Mouse (Mus musculus) embryonic facial prominence, embryonic 13.5 days (tissue): ENCODE results near the gene Mipep. TPM values are rescaled to one million over a fixed set of nuclear protein-coding genes. Genes with fewer than 3 reads are reported as not detected.

Source experiments
- ATAC-seq: fragments of 200-750 bp; cut with Nextera tagmentation; 2 replicates; pipeline ENCODE4 v1.8.0; 2017; ENCODE audit warnings: low read depth; ENCODE audit not compliant: insufficient number of reproducible peaks, insufficient read depth, low FRiP score, low TSS enrichment
- H3K27ac ChIP-seq: fragments of 300-500 bp; sonication (generic); 2 replicates; pipeline ENCODE4 v1.5.1; 2015; ENCODE audit warnings: moderate library complexity, mild to moderate bottlenecking, inconsistent platforms
- H3K27me3 ChIP-seq: fragments of 300-500 bp; sonication (generic); 2 replicates; pipeline ENCODE4 v1.6.1; 2015; ENCODE audit warnings: mild to moderate bottlenecking, inconsistent platforms
- H3K36me3 ChIP-seq: fragments of 300-500 bp; sonication (generic); 2 replicates; pipeline ENCODE4 v1.6.1; 2015; ENCODE audit warnings: mild to moderate bottlenecking, inconsistent platforms
- H3K4me1 ChIP-seq: fragments of 300-500 bp; sonication (generic); 2 replicates; pipeline ENCODE4 v1.6.1; 2015; ENCODE audit warnings: inconsistent platforms
- H3K4me2 ChIP-seq: fragments of 300-500 bp; sonication (generic); 2 replicates; pipeline ENCODE4 v1.6.1; 2015; ENCODE audit warnings: moderate library complexity, mild to moderate bottlenecking, inconsistent platforms
- H3K4me3 ChIP-seq: fragments of 300-500 bp; sonication (generic); 2 replicates; pipeline ENCODE4 v1.5.1; 2015; ENCODE audit warnings: mild to moderate bottlenecking, inconsistent platforms
- H3K9ac ChIP-seq: fragments of 300-500 bp; sonication (generic); 2 replicates; pipeline ENCODE4 v1.6.1; 2015; ENCODE audit warnings: mild to moderate bottlenecking, inconsistent platforms
- H3K9me3 ChIP-seq: fragments of 300-500 bp; sonication (generic); 2 replicates; pipeline ENCODE4 v1.6.1; 2016; ENCODE audit warnings: inconsistent platforms
- WGBS: fragments of 180-500 bp; shearing (Covaris S2); methylation state at CpG from one replicate; pipeline ENCODE4 v1.1.7; 2015; ENCODE audit warnings: mixed read lengths; 5-methylcytosine and 5-hydroxymethylcytosine counted together
- polyA plus RNA-seq: library from polyadenylated mRNA; unstranded; fragments of >200 nt; fragmentation: Nextera tagmentation; extraction: Ambion mirVana; gene quantifications from 2 replicates; pipeline ENCODE4 v1.2.1, GENCODE M21; 2015

Mipep gene
- polyA plus RNA-seq, 1 experiment from 2014 or later = 24.4 TPM

DNA sequence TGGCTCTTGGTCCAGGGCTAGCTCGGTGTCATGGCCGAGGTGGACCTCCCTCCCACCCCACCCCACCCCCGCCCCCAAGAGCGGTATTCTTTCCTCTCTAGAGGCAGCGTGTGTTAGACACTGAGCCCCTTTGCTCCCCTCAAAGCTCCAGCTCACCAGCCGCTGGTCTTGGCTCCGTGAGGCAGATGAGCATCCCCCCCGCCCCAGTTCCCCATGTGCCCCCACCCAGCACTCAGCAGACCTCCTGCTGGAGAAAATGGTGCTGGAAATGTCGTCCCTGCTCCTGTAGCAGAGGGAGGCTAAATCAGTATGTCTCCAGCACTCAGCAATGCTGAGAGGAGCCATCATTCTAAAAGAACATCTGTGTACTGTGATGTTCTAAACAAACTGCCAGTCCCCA is 40.7 kb upstream of the Mipep start:
- H3K9ac ChIP-seq = no peak overlapping the region
- H3K9me3 ChIP-seq = no peaks in the 10 kb centered on the region
- peaks cover 23% of the 10 kb centered on the region for H3K36me3 ChIP-seq
- no peak for ATAC-seq
- no peaks in the 10 kb centered on the region for H3K27me3 ChIP-seq
- no peak overlapping the region for H3K4me2 ChIP-seq
- no peak overlapping the region for H3K27ac ChIP-seq
- H3K4me3 ChIP-seq = no peak overlapping the region
- peaks cover 38% of the 10 kb centered on the region for H3K4me1 ChIP-seq
- WGBS = 63% methylated on average over 9 of the region's 9 CpGs

DNA sequence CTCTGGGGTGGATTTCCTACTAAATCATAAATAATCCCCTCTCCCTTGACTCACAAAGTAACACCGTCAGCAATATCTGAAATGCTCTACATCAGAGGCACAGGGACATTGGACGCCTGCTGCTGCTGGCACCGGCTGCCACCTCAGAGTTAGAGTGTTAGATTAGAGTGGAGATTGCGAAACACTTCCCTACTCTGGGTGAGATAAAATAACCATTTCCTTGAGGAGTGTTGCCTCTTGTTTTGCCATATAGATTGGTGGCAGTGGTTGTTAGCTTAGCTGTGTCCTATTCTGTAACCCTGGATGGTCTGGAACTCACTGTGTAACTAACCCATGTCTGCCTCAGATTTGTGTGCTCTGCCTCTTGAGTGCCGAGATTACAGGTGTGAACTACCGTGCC is 39.2 kb upstream of the Mipep start:
- Histone ChIP-seq H3K4me2 (no peak overlapping the region), H3K27me3 (no peaks in the 10 kb centered on the region), H3K36me3 (peaks cover 30% of the 10 kb centered on the region), H3K27ac (no peak overlapping the region), H3K9me3 (no peaks in the 10 kb centered on the region), H3K4me1 (peaks cover 29% of the 10 kb centered on the region), H3K9ac (no peak overlapping the region), H3K4me3 (no peak overlapping the region)
- 81% methylated on average over 6 of the region's 6 CpGs for WGBS
- no peak for ATAC-seq

GRCm38 (mm10) chr14:60746141-60746540 is 38.2 kb upstream of the Mipep start:
- Histone ChIP-seq H3K9me3 (no peaks in the 10 kb centered on the region), H3K27ac (no peak overlapping the region), H3K4me2 (no peak overlapping the region), H3K36me3 (peaks cover 36% of the 10 kb centered on the region), H3K4me3 (no peak overlapping the region), H3K4me1 (peaks cover 20% of the 10 kb centered on the region), H3K27me3 (no peaks in the 10 kb centered on the region), H3K9ac (no peak overlapping the region)
- ATAC-seq = no peak
- 95% methylated on average over 10 of the region's 10 CpGs for WGBS

DNA sequence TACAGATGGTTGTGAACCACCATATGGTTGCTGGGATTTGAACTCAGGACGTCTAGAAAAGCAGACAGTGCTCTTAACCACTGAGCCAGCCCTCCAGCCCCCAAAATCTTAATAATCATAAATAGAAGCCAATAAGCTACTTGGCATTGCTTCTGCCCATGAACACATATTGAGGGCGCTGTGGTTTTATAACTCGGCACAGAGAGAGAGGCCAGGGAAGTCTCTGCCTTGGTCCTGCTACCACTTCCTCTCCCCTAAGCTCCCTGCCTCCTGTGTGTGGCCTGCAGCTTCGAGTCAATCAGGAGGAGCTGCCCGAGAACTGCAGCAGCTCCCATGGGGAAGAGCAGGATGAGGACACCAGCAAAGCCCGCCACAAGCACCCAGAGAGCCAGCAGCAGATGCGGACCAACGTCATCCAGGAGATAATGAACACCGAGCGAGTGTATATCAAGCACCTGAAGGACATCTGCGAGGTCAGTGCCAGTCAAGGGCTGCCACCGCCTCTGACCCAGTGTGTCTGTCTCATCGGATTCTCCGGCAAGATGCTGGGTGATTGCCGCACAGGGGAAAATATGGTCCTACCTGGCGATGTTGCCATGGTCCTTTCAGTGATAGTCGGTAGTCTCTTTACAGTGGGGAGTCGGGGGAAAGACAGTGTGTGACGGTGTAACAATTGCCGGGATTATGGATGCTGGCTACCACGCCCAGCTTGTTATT is 37.1 kb upstream of the Mipep start:
- ATAC-seq = no peak
- Histone ChIP-seq H3K27me3 (no peaks in the 10 kb centered on the region), H3K27ac (no peak overlapping the region), H3K4me1 (peaks cover 8% of the 10 kb centered on the region), H3K4me2 (no peak overlapping the region), H3K9me3 (no peaks in the 10 kb centered on the region), H3K4me3 (no peak overlapping the region), H3K36me3 (peaks cover 42% of the 10 kb centered on the region), H3K9ac (no peak overlapping the region)
- WGBS = 87% methylated on average over 21 of the region's 21 CpGs

DNA sequence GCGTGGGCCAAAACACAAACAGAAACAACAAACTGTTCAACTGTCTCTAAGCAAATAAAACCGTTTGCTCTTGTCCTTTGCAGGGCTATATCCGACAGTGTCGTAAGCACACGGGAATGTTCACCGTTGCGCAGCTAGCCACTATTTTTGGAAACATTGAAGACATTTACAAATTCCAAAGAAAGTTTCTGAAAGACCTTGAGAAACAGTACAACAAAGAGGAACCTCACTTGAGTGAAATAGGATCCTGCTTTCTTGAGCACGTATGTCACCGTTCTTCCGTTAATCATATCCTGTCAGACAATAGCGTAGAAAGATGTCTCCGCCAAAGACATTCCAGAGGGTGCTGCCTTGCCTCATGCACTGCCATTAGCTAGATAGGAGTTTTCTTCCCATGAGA is 34.5 kb upstream of the Mipep start:
- no peak overlapping the region for H3K9ac ChIP-seq
- no peak overlapping the region for H3K4me3 ChIP-seq
- H3K27me3 ChIP-seq = no peaks in the 10 kb centered on the region
- no peaks in the 10 kb centered on the region for H3K9me3 ChIP-seq
- no peak overlapping the region for H3K27ac ChIP-seq
- H3K36me3 ChIP-seq = peaks cover 50% of the 10 kb centered on the region
- 71% methylated on average over 12 of the region's 12 CpGs for WGBS
- ATAC-seq = no peak
- H3K4me2 ChIP-seq = no peak overlapping the region
- H3K4me1 ChIP-seq = no peaks in the 10 kb centered on the region

GRCm38 (mm10) chr14:60751581-60751980 is 32.8 kb upstream of the Mipep start:
- Histone ChIP-seq H3K9ac (no peak overlapping the region), H3K27me3 (no peaks in the 10 kb centered on the region), H3K4me1 (no peaks in the 10 kb centered on the region), H3K4me3 (no peak overlapping the region), H3K27ac (no peak overlapping the region), H3K9me3 (no peaks in the 10 kb centered on the region), H3K4me2 (no peak overlapping the region), H3K36me3 (peaks cover 53% of the 10 kb centered on the region)
- no peak for ATAC-seq
- 90% methylated on average over 16 of the region's 16 CpGs for WGBS

DNA sequence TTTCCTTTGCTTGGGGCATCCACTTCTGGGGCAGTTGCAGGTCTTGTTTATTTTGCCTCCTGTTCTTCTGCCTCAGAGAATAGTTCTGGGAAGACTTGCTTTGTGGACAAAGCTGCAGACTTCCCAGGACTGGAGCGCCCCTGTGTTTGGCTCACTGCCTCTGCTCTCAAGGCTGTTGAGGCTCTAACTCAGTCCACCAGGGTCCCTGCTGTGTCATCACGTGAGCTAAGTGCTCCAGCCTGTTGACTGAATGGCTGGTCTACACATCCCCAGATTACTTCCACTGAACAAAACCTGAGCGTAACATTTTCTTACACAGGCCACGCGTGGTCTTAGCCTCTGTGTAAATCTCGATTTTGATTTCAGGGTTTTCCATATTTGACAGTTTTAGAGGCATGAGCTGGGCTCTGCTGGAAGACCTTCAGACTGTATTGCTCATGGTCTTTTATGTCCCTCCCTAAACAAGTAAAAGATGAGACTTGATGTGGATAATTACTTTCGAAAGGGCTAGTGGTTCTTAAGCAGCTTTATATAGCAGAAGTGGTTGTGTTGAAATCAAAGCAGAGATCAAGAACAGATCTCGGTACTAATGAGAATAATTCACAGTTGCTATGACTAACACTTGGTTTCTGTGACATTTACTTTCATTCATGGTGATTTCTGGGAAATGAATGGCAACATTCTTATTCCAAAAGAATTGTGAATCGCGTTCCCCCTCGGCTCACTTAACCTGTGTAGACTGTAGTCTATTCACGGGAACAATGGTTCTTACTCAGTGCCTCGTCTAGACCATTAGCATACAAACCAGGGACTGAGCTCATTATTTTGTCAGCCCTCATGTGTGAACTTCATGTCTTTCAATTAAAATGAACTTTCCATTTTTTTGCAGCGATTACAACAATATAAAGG is 31.2 kb upstream of the Mipep start:
- WGBS = 87% methylated on average over 14 of the region's 14 CpGs
- Histone ChIP-seq H3K4me2 (no peak overlapping the region), H3K4me1 (no peaks in the 10 kb centered on the region), H3K4me3 (no peak overlapping the region), H3K27ac (no peak overlapping the region), H3K27me3 (no peaks in the 10 kb centered on the region), H3K9me3 (no peaks in the 10 kb centered on the region), H3K9ac (no peak overlapping the region), H3K36me3 (peaks cover 46% of the 10 kb centered on the region)
- ATAC-seq = no peak

GRCm38 (mm10) chr14:60753801-60754126 is 30.6 kb upstream of the Mipep start:
- no peaks in the 10 kb centered on the region for H3K27me3 ChIP-seq
- peaks cover 47% of the 10 kb centered on the region for H3K36me3 ChIP-seq
- H3K4me3 ChIP-seq = no peak overlapping the region
- ATAC-seq = no peak
- H3K4me2 ChIP-seq = no peak overlapping the region
- H3K9me3 ChIP-seq = no peaks in the 10 kb centered on the region
- no peak overlapping the region for H3K9ac ChIP-seq
- WGBS = 93% methylated on average over 10 of the region's 10 CpGs
- no peak overlapping the region for H3K27ac ChIP-seq
- no peaks in the 10 kb centered on the region for H3K4me1 ChIP-seq

DNA sequence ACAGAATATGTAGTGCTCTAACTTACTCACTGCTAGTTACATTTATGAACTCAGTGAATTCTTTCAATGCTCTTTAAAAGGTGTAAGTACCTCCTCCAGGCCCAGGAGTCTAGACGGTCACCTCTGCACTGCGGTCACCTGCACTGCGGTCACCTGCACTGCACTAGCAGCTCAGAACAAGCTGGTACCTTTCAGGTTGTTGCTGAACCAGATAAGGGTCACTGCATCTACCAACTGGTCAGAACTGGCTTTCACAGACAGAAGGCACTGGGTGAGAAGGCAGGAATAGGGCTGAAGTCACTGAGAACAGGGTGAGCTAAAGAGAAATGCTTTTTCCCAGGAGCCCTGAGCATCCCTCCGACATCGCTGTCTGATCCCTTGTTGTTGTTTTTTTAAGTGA is 29.7 kb upstream of the Mipep start:
- Histone ChIP-seq H3K4me1 (no peaks in the 10 kb centered on the region), H3K36me3 (peaks cover 43% of the 10 kb centered on the region), H3K27ac (no peak overlapping the region), H3K9ac (no peak overlapping the region), H3K4me2 (no peak overlapping the region), H3K9me3 (no peaks in the 10 kb centered on the region), H3K27me3 (no peaks in the 10 kb centered on the region), H3K4me3 (no peak overlapping the region)
- no peak for ATAC-seq
- WGBS = 94% methylated on average over 5 of the region's 5 CpGs

DNA sequence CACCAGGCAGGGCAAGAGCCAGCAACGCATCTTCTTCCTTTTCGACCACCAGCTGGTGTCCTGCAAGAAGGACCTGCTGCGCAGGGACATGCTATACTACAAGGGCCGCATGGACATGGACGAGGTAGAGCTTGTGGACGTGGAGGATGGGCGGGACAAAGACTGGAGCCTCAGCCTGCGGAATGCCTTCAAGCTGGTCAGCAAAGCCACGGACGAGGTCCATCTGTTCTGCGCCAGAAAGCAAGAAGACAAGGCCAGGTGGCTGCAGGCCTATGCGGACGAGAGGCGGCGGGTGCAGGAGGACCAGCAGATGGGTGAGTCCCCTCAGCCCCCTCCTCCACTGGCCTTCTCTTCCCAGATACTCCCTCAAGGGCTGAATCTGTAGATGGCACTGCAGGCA is 28.1 kb upstream of the Mipep start:
- ATAC-seq = no peak

GRCm38 (mm10) chr14:60757265-60757664 is 27.1 kb upstream of the Mipep start:
- H3K4me3 ChIP-seq = no peak overlapping the region
- H3K9me3 ChIP-seq = no peaks in the 10 kb centered on the region
- WGBS = 92% methylated on average over 8 of the region's 8 CpGs
- no peak for ATAC-seq
- no peak overlapping the region for H3K4me2 ChIP-seq
- H3K4me1 ChIP-seq = no peaks in the 10 kb centered on the region
- no peak overlapping the region for H3K27ac ChIP-seq
- no peak overlapping the region for H3K9ac ChIP-seq
- no peaks in the 10 kb centered on the region for H3K27me3 ChIP-seq
- H3K36me3 ChIP-seq = peaks cover 44% of the 10 kb centered on the region

More for the DNA sequence above, 28.1 kb upstream of the Mipep start:
- Histone ChIP-seq H3K27ac (no peak overlapping the region), H3K27me3 (no peaks in the 10 kb centered on the region), H3K36me3 (peaks cover 45% of the 10 kb centered on the region), H3K4me1 (no peaks in the 10 kb centered on the region), H3K4me2 (no peak overlapping the region), H3K9ac (no peak overlapping the region), H3K4me3 (no peak overlapping the region), H3K9me3 (no peaks in the 10 kb centered on the region)
- WGBS = 90% methylated on average over 15 of the region's 15 CpGs

DNA sequence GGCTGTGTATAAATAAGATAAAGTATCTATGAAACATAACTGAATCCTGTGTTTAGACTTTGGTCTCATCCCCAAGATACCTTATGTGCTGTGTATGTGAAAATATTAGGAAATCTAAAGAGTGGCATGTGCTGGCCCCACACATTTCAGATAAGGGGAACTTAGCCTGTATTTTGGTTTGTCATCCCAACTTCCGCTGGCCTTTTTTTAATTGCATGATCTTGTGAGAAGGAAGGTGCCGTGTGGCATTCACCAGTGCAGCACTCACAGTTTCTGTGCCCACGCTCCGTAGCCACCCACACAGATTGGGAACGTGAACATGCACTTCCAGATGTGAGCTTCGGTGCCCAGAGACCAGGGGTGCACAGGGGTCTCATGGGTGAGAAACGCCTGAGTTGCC is 26.7 kb upstream of the Mipep start:
- Histone ChIP-seq H3K27ac (no peak overlapping the region), H3K27me3 (no peaks in the 10 kb centered on the region), H3K36me3 (peaks cover 44% of the 10 kb centered on the region), H3K9me3 (no peaks in the 10 kb centered on the region), H3K4me2 (no peak overlapping the region), H3K9ac (no peak overlapping the region), H3K4me3 (no peak overlapping the region), H3K4me1 (no peaks in the 10 kb centered on the region)
- ATAC-seq = no peak
- 91% methylated on average over 7 of the region's 7 CpGs for WGBS
